Mouse (Mus musculus): Measurements from ENCODE around the gene Msi2. TPM values are rescaled to one million over a fixed set of nuclear protein-coding genes. Genes with fewer than 3 reads are reported as not detected.

The Msi2 gene
- polyA plus RNA-seq, 1 experiment from 2014 or later = 10.0 TPM

DNA sequence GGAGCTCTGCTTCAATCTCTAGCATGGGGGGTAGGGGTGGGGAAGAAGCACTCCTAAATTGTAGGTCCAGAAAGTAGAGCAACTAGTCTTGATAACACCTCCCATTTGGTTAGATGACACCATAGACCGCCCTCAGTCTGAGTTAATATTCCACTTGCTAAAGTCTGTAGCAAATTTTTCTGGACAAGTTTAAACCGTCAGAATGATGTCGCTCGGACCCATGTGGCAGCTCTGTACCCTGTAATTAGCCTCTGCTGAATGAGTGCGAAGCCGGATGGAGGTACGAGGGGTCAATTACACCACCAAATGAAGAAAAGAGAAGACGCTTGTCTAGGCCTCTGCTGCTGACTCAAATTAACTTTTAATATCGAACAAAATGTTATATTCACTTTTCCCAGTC is 92.3 kb downstream of the Msi2 start:
- WGBS = 74% methylated on average over 9 of the region's 9 CpGs
- H3K27ac ChIP-seq (ENCODE audit: low read length) = no peak overlapping the region
- peaks cover 70% of the 10 kb centered on the region for H3K4me1 ChIP-seq (ENCODE audit: control insufficient read depth, insufficient read depth, low read length)

DNA sequence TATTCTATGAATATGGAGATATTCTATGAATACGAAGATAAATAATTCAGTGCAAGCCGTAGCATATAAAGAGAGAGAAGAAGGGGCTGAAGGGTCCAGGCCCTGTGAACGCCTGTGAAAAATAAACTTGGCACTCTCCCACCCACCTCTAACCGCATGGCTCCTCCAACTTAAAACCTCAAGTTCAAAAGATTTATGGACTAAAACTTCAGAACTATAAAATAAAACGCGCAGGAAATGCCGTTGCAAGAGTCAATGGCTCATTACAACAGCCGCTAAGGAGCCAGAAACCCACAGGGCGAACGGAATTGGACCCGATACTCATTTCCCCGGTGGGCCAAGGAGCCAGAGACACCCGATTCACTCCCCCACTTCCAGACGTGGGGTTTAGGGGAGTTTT is 93.2 kb downstream of the Msi2 start:
- no peak overlapping the region for H3K9ac ChIP-seq (ENCODE audit: low read depth, low read length)
- 55% methylated on average over 14 of the region's 14 CpGs for WGBS

More for the DNA sequence above, 92.3 kb downstream of the Msi2 start:
- Histone ChIP-seq H3K9ac (ENCODE audit: low read depth, low read length) (no peak overlapping the region), H3K4me2 (ENCODE audit: low read depth, low read length) (no peak overlapping the region), H3K9me3 (ENCODE audit: control insufficient read depth, low read length) (no peaks in the 10 kb centered on the region), H3K4me3 (ENCODE audit: low read length) (no peak overlapping the region), H3K27me3 (replicated peaks; ENCODE audit: control insufficient read depth, insufficient read depth, low read length) (no peaks in the 10 kb centered on the region), H3K36me3 (ENCODE audit: control insufficient read depth, insufficient read depth, low read length) (no peaks in the 10 kb centered on the region)
- ATAC-seq = no peak

GRCm38 (mm10) chr11:88624627-88625026 is 93.7 kb downstream of the Msi2 start:
- Histone ChIP-seq H3K27me3 (replicated peaks; ENCODE audit: control insufficient read depth, insufficient read depth, low read length) (no peaks in the 10 kb centered on the region), H3K4me1 (ENCODE audit: control insufficient read depth, insufficient read depth, low read length) (peaks cover 75% of the 10 kb centered on the region), H3K4me3 (ENCODE audit: low read length) (no peak overlapping the region), H3K9me3 (ENCODE audit: control insufficient read depth, low read length) (no peaks in the 10 kb centered on the region), H3K9ac (ENCODE audit: low read depth, low read length) (no peak overlapping the region), H3K27ac (ENCODE audit: low read length) (no peak overlapping the region), H3K4me2 (ENCODE audit: low read depth, low read length) (no peak overlapping the region), H3K36me3 (ENCODE audit: control insufficient read depth, insufficient read depth, low read length) (no peaks in the 10 kb centered on the region)
- ATAC-seq = no peak
- WGBS = 64% methylated on average over 6 of the region's 6 CpGs

More for the DNA sequence above, 93.2 kb downstream of the Msi2 start:
- H3K4me1 ChIP-seq (ENCODE audit: control insufficient read depth, insufficient read depth, low read length) = peaks cover 75% of the 10 kb centered on the region
- H3K4me2 ChIP-seq (ENCODE audit: low read depth, low read length) = no peak overlapping the region
- no peak overlapping the region for H3K4me3 ChIP-seq (ENCODE audit: low read length)
- no peaks in the 10 kb centered on the region for H3K27me3 ChIP-seq (replicated peaks; ENCODE audit: control insufficient read depth, insufficient read depth, low read length)
- no peaks in the 10 kb centered on the region for H3K36me3 ChIP-seq (ENCODE audit: control insufficient read depth, insufficient read depth, low read length)
- H3K9me3 ChIP-seq (ENCODE audit: control insufficient read depth, low read length) = no peaks in the 10 kb centered on the region
- no peak for ATAC-seq
- no peak overlapping the region for H3K27ac ChIP-seq (ENCODE audit: low read length)

GRCm38 (mm10) chr11:88623671-88624070 is 94.6 kb downstream of the Msi2 start:
- Histone ChIP-seq H3K36me3 (ENCODE audit: control insufficient read depth, insufficient read depth, low read length) (no peaks in the 10 kb centered on the region), H3K27ac (ENCODE audit: low read length) (peak overlapping the region; percentile 3), H3K27me3 (replicated peaks; ENCODE audit: control insufficient read depth, insufficient read depth, low read length) (no peaks in the 10 kb centered on the region), H3K4me3 (ENCODE audit: low read length) (no peak overlapping the region), H3K9ac (ENCODE audit: low read depth, low read length) (no peak overlapping the region), H3K4me1 (ENCODE audit: control insufficient read depth, insufficient read depth, low read length) (peaks cover 76% of the 10 kb centered on the region), H3K9me3 (ENCODE audit: control insufficient read depth, low read length) (no peaks in the 10 kb centered on the region), H3K4me2 (ENCODE audit: low read depth, low read length) (no peak overlapping the region)
- no peak for ATAC-seq
- WGBS = 65% methylated on average over 6 of the region's 6 CpGs

DNA sequence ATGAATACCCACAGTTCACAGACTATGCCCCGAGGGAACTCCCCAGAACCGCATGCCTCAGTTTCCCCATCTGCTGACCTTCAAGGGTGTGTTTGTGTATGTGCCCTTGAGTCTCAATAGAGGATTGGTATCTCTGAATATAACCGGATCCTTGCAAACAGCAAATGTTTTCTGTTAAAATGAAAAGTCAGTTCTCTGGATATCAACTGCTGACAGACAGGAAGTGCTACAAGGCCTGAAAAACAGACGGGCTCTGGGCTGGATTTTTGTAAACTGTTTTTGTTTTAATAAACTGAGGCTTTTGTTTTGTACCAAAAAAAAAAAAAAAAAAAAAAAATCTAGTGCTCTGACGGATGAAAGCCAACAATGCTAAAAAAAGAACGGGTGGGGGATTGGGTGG is 95.8 kb downstream of the Msi2 start:
- Histone ChIP-seq H3K4me1 (ENCODE audit: control insufficient read depth, insufficient read depth, low read length) (peaks cover 75% of the 10 kb centered on the region), H3K27ac (ENCODE audit: low read length) (no peak overlapping the region)
- WGBS = 43% methylated on average over 6 of the region's 6 CpGs

GRCm38 (mm10) chr11:88621789-88622188 is 96.5 kb downstream of the Msi2 start:
- Histone ChIP-seq H3K36me3 (ENCODE audit: control insufficient read depth, insufficient read depth, low read length) (no peaks in the 10 kb centered on the region), H3K27ac (ENCODE audit: low read length) (0 out of 2 replicates have a peak overlapping the region, but pooled peaks have one; percentile 29), H3K27me3 (replicated peaks; ENCODE audit: control insufficient read depth, insufficient read depth, low read length) (no peaks in the 10 kb centered on the region), H3K4me1 (ENCODE audit: control insufficient read depth, insufficient read depth, low read length) (peaks cover 71% of the 10 kb centered on the region), H3K4me2 (ENCODE audit: low read depth, low read length) (no peak overlapping the region), H3K9ac (ENCODE audit: low read depth, low read length) (no peak overlapping the region), H3K4me3 (ENCODE audit: low read length) (no peak overlapping the region), H3K9me3 (ENCODE audit: control insufficient read depth, low read length) (no peaks in the 10 kb centered on the region)
- 70% methylated on average over 4 of the region's 4 CpGs for WGBS
- no peak for ATAC-seq

More for the DNA sequence above, 95.8 kb downstream of the Msi2 start:
- Histone ChIP-seq H3K4me2 (ENCODE audit: low read depth, low read length) (no peak overlapping the region), H3K4me3 (ENCODE audit: low read length) (no peak overlapping the region), H3K27me3 (replicated peaks; ENCODE audit: control insufficient read depth, insufficient read depth, low read length) (no peaks in the 10 kb centered on the region), H3K9ac (ENCODE audit: low read depth, low read length) (no peak overlapping the region), H3K36me3 (ENCODE audit: control insufficient read depth, insufficient read depth, low read length) (no peaks in the 10 kb centered on the region), H3K9me3 (ENCODE audit: control insufficient read depth, low read length) (no peaks in the 10 kb centered on the region)
- no peak for ATAC-seq

DNA sequence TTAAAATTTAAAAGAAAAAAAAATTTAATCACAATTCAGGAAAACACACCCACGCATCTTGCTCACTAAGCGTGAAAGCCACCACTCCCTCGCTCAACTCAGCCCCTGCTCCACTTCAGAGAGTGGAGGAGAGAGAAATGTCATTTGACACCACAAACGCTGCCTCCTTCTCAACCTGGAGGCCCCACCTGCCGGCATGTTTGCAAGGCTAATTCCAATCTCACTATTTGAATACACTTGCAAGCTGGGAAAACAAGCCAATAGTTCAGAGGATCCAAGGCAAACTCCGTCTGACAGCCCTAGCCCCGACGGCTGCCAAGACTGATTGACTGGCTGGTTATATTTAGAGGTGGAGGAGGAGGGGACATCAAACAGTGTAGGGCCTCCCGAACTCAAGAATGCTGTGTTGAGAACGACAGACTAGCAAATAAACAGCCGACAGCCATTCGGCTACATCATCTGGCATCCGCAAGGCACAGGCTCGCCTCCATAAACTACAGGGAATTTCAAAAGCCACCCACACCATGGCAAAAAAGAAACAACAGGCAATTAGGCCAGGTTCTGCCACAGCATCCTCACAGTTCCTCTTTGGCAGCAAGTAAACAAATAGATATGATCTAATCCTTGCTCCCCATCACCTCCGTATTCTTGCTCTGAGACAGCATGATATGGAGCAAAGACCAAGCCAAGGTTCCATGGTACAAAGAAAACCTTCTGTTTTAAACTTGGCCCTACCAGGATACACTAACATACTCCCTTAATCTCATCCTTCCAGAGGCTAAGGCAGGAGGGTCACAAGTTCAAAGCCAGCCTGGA is 97.9 kb downstream of the Msi2 start:
- Histone ChIP-seq H3K27me3 (replicated peaks; ENCODE audit: control insufficient read depth, insufficient read depth, low read length) (no peaks in the 10 kb centered on the region), H3K4me3 (ENCODE audit: low read length) (no peak overlapping the region), H3K36me3 (ENCODE audit: control insufficient read depth, insufficient read depth, low read length) (no peaks in the 10 kb centered on the region), H3K9ac (ENCODE audit: low read depth, low read length) (no peak overlapping the region), H3K4me2 (ENCODE audit: low read depth, low read length) (no peak overlapping the region), H3K4me1 (ENCODE audit: control insufficient read depth, insufficient read depth, low read length) (peaks cover 64% of the 10 kb centered on the region), H3K9me3 (ENCODE audit: control insufficient read depth, low read length) (no peaks in the 10 kb centered on the region), H3K27ac (ENCODE audit: low read length) (no peak overlapping the region)
- ATAC-seq = no peak
- WGBS = 26% methylated on average over 15 of the region's 15 CpGs

GRCm38 (mm10) chr11:88619468-88620157 is 98.7 kb downstream of the Msi2 start:
- Histone ChIP-seq H3K4me2 (ENCODE audit: low read depth, low read length) (no peak overlapping the region), H3K27ac (ENCODE audit: low read length) (no peak overlapping the region), H3K9me3 (ENCODE audit: control insufficient read depth, low read length) (no peaks in the 10 kb centered on the region), H3K4me3 (ENCODE audit: low read length) (no peak overlapping the region), H3K9ac (ENCODE audit: low read depth, low read length) (no peak overlapping the region), H3K36me3 (ENCODE audit: control insufficient read depth, insufficient read depth, low read length) (no peaks in the 10 kb centered on the region), H3K27me3 (replicated peaks; ENCODE audit: control insufficient read depth, insufficient read depth, low read length) (no peaks in the 10 kb centered on the region), H3K4me1 (ENCODE audit: control insufficient read depth, insufficient read depth, low read length) (peaks cover 63% of the 10 kb centered on the region)
- ATAC-seq = no peak
- WGBS = 55% methylated on average over 9 of the region's 9 CpGs

DNA sequence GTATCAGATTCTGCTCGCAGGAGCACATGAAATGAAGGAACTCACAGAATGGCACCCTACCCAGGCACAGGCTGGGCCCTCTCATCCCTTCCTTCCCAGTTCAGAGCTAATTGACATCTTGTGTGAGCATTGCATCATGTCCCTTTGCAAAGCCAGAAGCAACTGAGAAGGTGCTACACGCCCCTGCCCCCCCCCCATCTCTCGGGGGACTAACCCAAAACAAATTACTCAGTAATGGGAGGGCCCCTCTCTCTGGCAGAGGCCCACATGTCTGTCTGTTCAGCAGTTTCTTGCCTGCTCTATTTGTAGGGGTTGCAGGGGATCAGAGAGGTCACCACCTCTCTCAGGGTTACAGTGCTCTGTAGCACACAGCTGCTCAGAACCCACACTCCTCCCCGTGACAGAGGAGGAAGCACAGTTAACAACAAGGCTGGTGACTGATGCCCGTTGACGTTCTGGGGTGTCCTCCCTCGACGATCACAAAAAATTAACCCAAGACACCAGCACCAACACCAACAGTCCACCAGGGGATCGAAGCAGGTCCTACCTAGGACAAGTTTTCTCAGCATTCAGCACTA is 99.5 kb downstream of the Msi2 start:
- peak overlapping the region; percentile 66 for H3K27ac ChIP-seq (ENCODE audit: low read length)
- H3K4me1 ChIP-seq (ENCODE audit: control insufficient read depth, insufficient read depth, low read length) = peaks cover 68% of the 10 kb centered on the region
- ATAC-seq = peak; percentile 35
- H3K4me3 ChIP-seq (ENCODE audit: low read length) = no peak overlapping the region
- H3K27me3 ChIP-seq (replicated peaks; ENCODE audit: control insufficient read depth, insufficient read depth, low read length) = no peaks in the 10 kb centered on the region
- no peak overlapping the region for H3K4me2 ChIP-seq (ENCODE audit: low read depth, low read length)
- 0 out of 2 replicates have a peak overlapping the region, but pooled peaks have one; percentile 29 for H3K9ac ChIP-seq (ENCODE audit: low read depth, low read length)
- H3K36me3 ChIP-seq (ENCODE audit: control insufficient read depth, insufficient read depth, low read length) = no peaks in the 10 kb centered on the region
- no peaks in the 10 kb centered on the region for H3K9me3 ChIP-seq (ENCODE audit: control insufficient read depth, low read length)
- 34% methylated on average over 9 of the region's 9 CpGs for WGBS
